Mouse (Mus musculus) intestine, postnatal 0 days (tissue): ENCODE data around the gene Lrfn3. TPM values are rescaled to one million over a fixed set of nuclear protein-coding genes. Genes with fewer than 3 reads are reported as not detected.

ENCODE experiments used
- ATAC-seq: fragments of 200-750 bp; cut with Nextera tagmentation; 2 replicates; pipeline ENCODE4 v1.8.0; 2017; ENCODE audit warnings: mild to moderate bottlenecking, moderate TSS enrichment, moderate library complexity
- H3K27ac ChIP-seq: fragments of 300-500 bp; sonication (generic); 2 replicates; pipeline ENCODE4 v1.5.1; 2014; ENCODE audit warnings: mild to moderate bottlenecking, low read depth, low read length, moderate library complexity
- H3K27me3 ChIP-seq: fragments of 300-500 bp; sonication (generic); replicated peaks from 2 replicates; pipeline ENCODE4 v1.6.1; 2014; ENCODE audit warnings: low read length, mixed read lengths; ENCODE audit not compliant: control insufficient read depth, insufficient read depth
- H3K36me3 ChIP-seq: fragments of 300-500 bp; sonication (generic); 2 replicates; pipeline ENCODE4 v1.6.1; 2014; ENCODE audit warnings: mild to moderate bottlenecking, moderate library complexity; ENCODE audit not compliant: control insufficient read depth, insufficient read depth
- H3K4me1 ChIP-seq: fragments of 300-500 bp; sonication (generic); replicated peaks from 2 replicates; pipeline ENCODE4 v1.6.1; 2014; ENCODE audit warnings: antibody characterized with exemption, low read length, mixed read lengths; ENCODE audit not compliant: control insufficient read depth, insufficient read depth
- H3K4me2 ChIP-seq: fragments of 300-500 bp; sonication (generic); replicated peaks from 2 replicates; pipeline ENCODE4 v1.6.1; 2014; ENCODE audit warnings: low read depth, mild to moderate bottlenecking, moderate library complexity
- H3K4me3 ChIP-seq: fragments of 300-500 bp; sonication (generic); 2 replicates; pipeline ENCODE4 v1.5.1; 2014; ENCODE audit warnings: low read depth, low read length
- H3K9ac ChIP-seq: fragments of 300-500 bp; sonication (generic); 2 replicates; pipeline ENCODE4 v1.6.1; 2014; ENCODE audit warnings: mild to moderate bottlenecking, low read depth, low read length
- H3K9me3 ChIP-seq: fragments of 300-500 bp; sonication (generic); 2 replicates; pipeline ENCODE4 v1.6.1; 2016; ENCODE audit warnings: mixed run types; ENCODE audit not compliant: control insufficient read depth
- CTCF ChIP-seq: sonication (generic); IDR thresholded peaks from 2 replicates; pipeline ENCODE4 v1.5.1; 2016; ENCODE audit warnings: low read depth, mild to moderate bottlenecking, control low read depth, antibody characterized with exemption, moderate library complexity
- WGBS: fragments of 180-500 bp; shearing (Covaris S2); extraction: QIAGEN DNeasy Blood & Tissue Kit; methylation state at CpG from one replicate; pipeline ENCODE4 v1.1.7; 2014; 5-methylcytosine and 5-hydroxymethylcytosine counted together
- polyA plus RNA-seq: library from polyadenylated mRNA; unstranded; fragments of >200 nt; fragmentation: Nextera tagmentation; extraction: Ambion mirVana; gene quantifications from 2 replicates; pipeline ENCODE4 v1.2.1, GENCODE M21; 2015

Lrfn3 gene
- polyA plus RNA-seq, 1 experiment from 2014 or later = 1.1 TPM

DNA sequence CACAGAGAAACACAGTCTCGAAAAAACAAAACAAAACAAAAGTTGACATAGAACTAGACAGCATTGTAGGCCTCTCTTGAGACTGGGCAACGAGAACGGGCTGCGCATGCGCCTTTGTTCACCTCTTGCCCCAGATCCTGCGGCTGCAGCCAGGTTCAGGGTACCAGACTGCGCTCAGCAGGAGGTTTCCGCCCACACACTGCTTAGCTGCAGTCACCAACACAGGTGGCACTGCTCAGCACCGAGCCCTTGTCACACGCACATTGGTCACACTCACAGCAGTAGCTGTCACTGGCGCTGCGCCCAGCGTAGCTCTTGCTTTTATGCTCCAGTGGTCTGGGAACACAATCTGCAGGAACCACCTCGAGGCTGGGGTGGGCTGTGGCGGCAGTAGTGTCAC is 35.4 kb downstream of the Lrfn3 start:
- Histone ChIP-seq H3K4me1 (no peaks in the 10 kb centered on the region; the same call in 1 of the 2 replicates), H3K27me3 (peaks cover 11% of the 10 kb centered on the region; the same call in 1 of the 2 replicates), H3K36me3 (no peaks in the 10 kb centered on the region), H3K9me3 (no peaks in the 10 kb centered on the region), H3K27ac (no peak overlapping the region), H3K9ac (no peak overlapping the region), H3K4me3 (no peak overlapping the region), H3K4me2 (no peak overlapping the region)
- no peak for TF ChIP-seq CTCF
- 63% methylated on average over 15 of the region's 15 CpGs for WGBS
- ATAC-seq = no peak

DNA sequence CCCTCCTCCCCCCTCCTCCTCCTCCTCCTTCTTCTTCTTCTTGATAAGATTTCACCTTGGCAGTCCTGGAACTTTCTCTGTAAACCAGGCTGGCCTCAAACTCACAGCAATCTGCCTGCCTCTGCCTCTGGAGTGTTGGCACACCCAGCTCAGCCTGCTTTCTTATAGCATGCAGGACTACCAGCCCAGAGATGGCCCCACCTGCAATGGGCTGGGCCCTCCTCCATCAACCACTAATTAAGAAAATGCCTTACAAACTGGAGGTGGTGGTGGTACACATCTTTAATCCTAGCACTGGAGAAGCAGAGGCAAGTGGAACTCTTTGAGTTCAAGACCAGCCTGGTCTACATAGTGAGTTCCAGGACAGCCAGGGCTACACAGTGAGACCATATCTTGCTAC is 36.1 kb downstream of the Lrfn3 start:
- Histone ChIP-seq H3K4me1 (no peaks in the 10 kb centered on the region; the same call in 1 of the 2 replicates), H3K36me3 (no peaks in the 10 kb centered on the region), H3K4me3 (no peak overlapping the region), H3K9ac (no peak overlapping the region), H3K27me3 (peaks cover 7% of the 10 kb centered on the region; the same call in 1 of the 2 replicates), H3K27ac (no peak overlapping the region), H3K4me2 (no peak overlapping the region), H3K9me3 (no peaks in the 10 kb centered on the region)
- TF ChIP-seq CTCF = no peak
- no peak for ATAC-seq

DNA sequence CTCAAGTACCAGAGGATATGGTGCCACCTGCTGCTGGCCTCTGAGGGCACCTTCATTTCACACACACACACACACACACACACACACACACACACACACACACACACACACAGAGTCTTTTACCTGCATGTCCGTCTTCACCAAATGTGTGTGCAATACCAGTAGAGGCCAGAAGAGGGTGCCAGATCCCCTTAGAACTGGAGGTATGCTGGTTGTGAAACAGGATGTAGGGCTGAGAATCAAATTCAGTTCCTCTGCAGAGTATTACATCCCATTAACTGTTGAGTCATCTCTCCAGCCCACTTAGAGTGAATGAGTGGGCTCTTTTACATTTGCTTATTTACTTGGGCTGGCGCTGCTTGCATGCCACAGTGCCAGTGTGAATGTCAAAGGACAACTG is 37.2 kb downstream of the Lrfn3 start:
- H3K4me3 ChIP-seq = no peak overlapping the region

DNA sequence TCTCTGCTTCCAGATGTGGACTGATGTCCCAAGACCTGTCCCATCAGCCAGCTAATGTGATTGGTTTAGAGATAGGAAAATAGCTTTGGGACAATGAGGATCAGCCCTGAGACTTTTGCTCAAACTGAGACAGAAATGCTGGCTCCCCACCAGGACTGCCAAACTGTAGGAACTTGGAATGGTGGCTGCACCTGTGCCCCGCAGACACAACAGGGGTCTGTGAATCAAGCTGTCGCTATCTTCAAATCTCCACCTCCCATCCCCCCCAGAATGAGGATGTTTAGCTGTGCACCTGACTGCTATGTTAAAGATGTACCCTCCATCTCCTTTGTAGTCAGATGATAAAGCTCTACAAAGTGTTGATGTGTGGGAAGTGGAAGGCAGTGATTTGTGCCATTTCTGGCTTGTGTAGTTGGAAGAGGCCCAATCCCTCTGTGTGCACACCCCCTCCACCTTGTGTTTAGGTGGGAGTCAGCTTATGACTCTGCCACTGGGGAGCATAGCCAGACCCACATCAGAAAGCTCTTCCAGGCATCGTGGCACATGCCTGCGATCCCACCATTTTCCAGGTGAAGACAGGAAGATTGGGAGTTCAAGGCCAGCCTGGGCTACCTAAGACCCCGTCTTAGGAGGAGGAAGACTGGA is 38.1 kb downstream of the Lrfn3 start:
- no peak for TF ChIP-seq CTCF
- Histone ChIP-seq H3K4me1 (no peaks in the 10 kb centered on the region; the same call in 1 of the 2 replicates), H3K4me3 (no peak overlapping the region), H3K27ac (no peak overlapping the region), H3K9ac (no peak overlapping the region), H3K9me3 (no peaks in the 10 kb centered on the region), H3K4me2 (no peak overlapping the region), H3K36me3 (no peaks in the 10 kb centered on the region), H3K27me3 (no peaks in the 10 kb centered on the region)
- ATAC-seq = no peak
- WGBS = 90% methylated on average over 5 of the region's 5 CpGs

More for the DNA sequence above, 37.2 kb downstream of the Lrfn3 start:
- H3K27ac ChIP-seq = no peak overlapping the region
- H3K36me3 ChIP-seq = no peaks in the 10 kb centered on the region
- peak; percentile 79 for TF ChIP-seq CTCF
- no peaks in the 10 kb centered on the region for H3K27me3 ChIP-seq
- H3K4me1 ChIP-seq = no peaks in the 10 kb centered on the region; the same call in 1 of the 2 replicates
- 45% methylated on average over 2 of the region's 2 CpGs for WGBS
- no peak for ATAC-seq
- H3K4me2 ChIP-seq = no peak overlapping the region
- H3K9me3 ChIP-seq = no peaks in the 10 kb centered on the region
- H3K9ac ChIP-seq = no peak overlapping the region

DNA sequence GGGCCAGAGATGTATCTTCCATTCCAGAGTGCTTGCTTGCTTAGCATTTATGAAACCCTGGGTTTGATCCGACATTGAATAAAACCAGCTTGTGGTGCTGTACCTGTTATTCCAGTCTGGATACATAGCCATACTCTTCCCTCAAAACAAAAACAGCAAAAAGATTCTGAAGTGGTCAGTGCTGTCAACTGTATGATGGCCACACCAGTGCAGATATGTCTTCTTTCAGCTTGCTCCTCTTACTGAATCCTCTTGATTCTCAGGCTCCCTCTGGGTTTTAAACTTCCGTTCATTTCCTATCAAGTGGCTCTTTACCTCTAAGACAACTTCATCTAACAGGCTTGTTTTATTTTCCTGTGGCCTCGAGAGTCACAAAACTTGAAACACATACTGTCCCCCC is 38.8 kb downstream of the Lrfn3 start, which contains the start of gene Sdhaf1:
Sdhaf1 (minus strand) TSS at position 101 of the 400 bp plus-strand sequence.
- Histone ChIP-seq H3K36me3 (no peaks in the 10 kb centered on the region), H3K27ac (peak within 1 kb of the TSS; percentile 90), H3K9me3 (no peaks in the 10 kb centered on the region), H3K27me3 (no peaks in the 10 kb centered on the region), H3K4me2 (peak within 1 kb of the TSS; percentile 96), H3K4me3 (peak within 1 kb of the TSS; percentile 76), H3K4me1 (no peaks in the 10 kb centered on the region; the same call in 1 of the 2 replicates), H3K9ac (peak within 1 kb of the TSS; percentile 46; the same call in 1 of the 2 replicates)
- TF ChIP-seq CTCF = no peak
- WGBS = 83% methylated on average over 3 of the region's 3 CpGs
- no peak for ATAC-seq

DNA sequence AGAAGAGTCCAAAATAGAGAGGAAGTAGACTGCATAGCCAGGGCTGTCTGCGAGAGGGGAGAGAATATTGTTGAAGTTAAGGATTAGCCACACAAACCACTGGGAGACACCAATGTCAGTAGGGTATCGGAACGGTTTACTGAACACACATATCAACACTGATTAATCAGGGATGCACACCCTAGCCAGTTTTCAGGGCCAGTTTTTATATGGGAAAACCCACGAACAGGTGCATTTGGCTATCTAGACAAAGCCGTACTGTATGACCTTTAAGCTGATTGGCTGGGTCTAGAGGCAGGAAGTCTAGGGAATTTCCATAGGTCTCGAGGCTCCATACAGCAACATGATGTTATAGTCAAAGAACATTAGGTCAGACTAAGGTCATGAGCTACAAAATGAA is 39.7 kb downstream of the Lrfn3 start:
- Histone ChIP-seq H3K9me3 (no peaks in the 10 kb centered on the region), H3K4me3 (peak overlapping the region; percentile 76), H3K36me3 (no peaks in the 10 kb centered on the region), H3K4me1 (no peaks in the 10 kb centered on the region; the same call in 1 of the 2 replicates), H3K27ac (peak overlapping the region; percentile 90), H3K27me3 (no peaks in the 10 kb centered on the region), H3K9ac (peak overlapping the region; percentile 46; the same call in 1 of the 2 replicates), H3K4me2 (peak overlapping the region; percentile 96)
- 14% methylated on average over 6 of the region's 6 CpGs for WGBS
- no peak for TF ChIP-seq CTCF
- ATAC-seq = peak; percentile 63
